Mouse (Mus musculus): ENCODE measurements around the gene Lmntd1. TPM values are rescaled to one million over a fixed set of nuclear protein-coding genes. Genes with fewer than 3 reads are reported as not detected.

The Lmntd1 gene
- polyA plus RNA-seq, 1 experiment from 2014 or later, result 1.7 TPM

- ATAC-seq (replicated peaks), result no peak
- no peaks in the 10 kb centered on the region for H3K36me3 ChIP-seq (replicated peaks)
- H3K27ac ChIP-seq, result no peak overlapping the region
- no peaks in the 10 kb centered on the region for H3K9me3 ChIP-seq
- H3K4me2 ChIP-seq, result no peak overlapping the region
- H3K4me3 ChIP-seq, result no peak overlapping the region
- H3K9ac ChIP-seq, result no peak overlapping the region
- 75% methylated on average over 2 of the region's 2 CpGs for WGBS
- peaks cover 7% of the 10 kb centered on the region; the same call in 1 of the 2 replicates for H3K4me1 ChIP-seq
- no peaks in the 10 kb centered on the region for H3K27me3 ChIP-seq (replicated peaks)
Measured at GRCm38 (mm10) chr6:145374372-145374771, 239.7 kb downstream of the Lmntd1 start.

GRCm38 (mm10) chr6:145373712-145374221 is 240.4 kb downstream of the Lmntd1 start:
- H3K36me3 ChIP-seq (replicated peaks), result no peaks in the 10 kb centered on the region
- ATAC-seq (replicated peaks), result no peak
- 31% methylated on average over 7 of the region's 7 CpGs for WGBS
- H3K4me3 ChIP-seq, result no peak overlapping the region
- H3K4me1 ChIP-seq, result 0 out of 2 replicates have a peak, but pooled peaks cover 3% of the 10 kb centered on the region
- no peak overlapping the region for H3K27ac ChIP-seq
- H3K9ac ChIP-seq, result no peak overlapping the region
- no peaks in the 10 kb centered on the region for H3K9me3 ChIP-seq
- no peak overlapping the region for H3K4me2 ChIP-seq
- no peaks in the 10 kb centered on the region for H3K27me3 ChIP-seq (replicated peaks)

- Histone ChIP-seq H3K27ac (no peak overlapping the region), H3K27me3 (replicated peaks) (no peaks in the 10 kb centered on the region), H3K4me1 (0 out of 2 replicates have a peak, but pooled peaks cover 3% of the 10 kb centered on the region), H3K9me3 (no peaks in the 10 kb centered on the region), H3K4me3 (no peak overlapping the region), H3K9ac (no peak overlapping the region), H3K36me3 (replicated peaks) (no peaks in the 10 kb centered on the region), H3K4me2 (no peak overlapping the region)
- WGBS, result 50% methylated on average over 2 of the region's 2 CpGs
- ATAC-seq (replicated peaks), result no peak
Measured at GRCm38 (mm10) chr6:145372066-145372465, 242.1 kb downstream of the Lmntd1 start.

DNA sequence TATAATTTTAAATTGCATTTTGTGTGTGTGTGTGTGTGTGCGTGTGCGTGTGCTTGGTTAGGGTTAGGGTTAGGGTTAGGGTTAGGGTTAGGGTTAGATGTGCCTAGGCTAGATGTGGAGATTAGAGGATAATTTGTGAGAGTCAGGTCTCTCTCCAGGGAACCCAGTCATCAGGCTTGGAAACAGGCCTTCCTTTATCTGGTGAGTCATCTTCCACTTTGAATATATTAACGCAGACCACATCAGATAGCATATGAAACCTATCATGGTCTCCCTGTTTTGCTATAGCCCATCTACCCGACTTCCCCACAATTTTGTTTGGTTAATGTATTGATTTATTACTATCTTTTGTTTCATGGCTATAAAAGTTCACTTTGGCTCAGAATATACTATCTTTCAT is 242.5 kb downstream of the Lmntd1 start:
- Histone ChIP-seq H3K36me3 (replicated peaks) (no peaks in the 10 kb centered on the region), H3K4me1 (0 out of 2 replicates have a peak, but pooled peaks cover 3% of the 10 kb centered on the region), H3K27ac (no peak overlapping the region), H3K9ac (no peak overlapping the region), H3K9me3 (no peaks in the 10 kb centered on the region), H3K4me2 (no peak overlapping the region), H3K4me3 (no peak overlapping the region), H3K27me3 (replicated peaks) (no peaks in the 10 kb centered on the region)
- WGBS, result 91% methylated on average over 4 of the region's 4 CpGs
- ATAC-seq (replicated peaks), result no peak

DNA sequence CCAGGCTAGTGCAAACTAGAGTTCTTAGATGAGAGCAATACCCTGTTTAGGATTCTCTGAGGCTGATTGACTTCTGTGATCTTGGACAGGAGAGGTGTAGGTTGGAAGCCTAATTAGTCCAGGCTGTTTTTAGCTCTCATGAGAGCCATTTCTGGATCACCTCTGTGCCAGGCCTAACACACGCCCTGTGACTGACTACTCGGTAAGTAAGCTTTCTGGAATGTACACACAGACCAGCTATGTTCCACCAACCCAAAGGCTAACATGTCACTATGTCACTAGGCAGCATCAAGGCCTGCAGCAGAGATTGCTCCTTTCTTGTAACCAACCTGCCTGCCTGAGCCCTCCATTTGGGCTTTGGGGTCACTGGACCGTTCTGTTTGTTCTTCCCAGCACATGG is 243.8 kb downstream of the Lmntd1 start:
- Histone ChIP-seq H3K4me3 (no peak overlapping the region), H3K27ac (no peak overlapping the region), H3K36me3 (replicated peaks) (no peaks in the 10 kb centered on the region), H3K4me1 (0 out of 2 replicates have a peak, but pooled peaks cover 3% of the 10 kb centered on the region), H3K9me3 (no peaks in the 10 kb centered on the region), H3K27me3 (replicated peaks) (no peaks in the 10 kb centered on the region), H3K4me2 (no peak overlapping the region), H3K9ac (no peak overlapping the region)
- 85% methylated on average over 3 of the region's 3 CpGs for WGBS
- no peak for ATAC-seq (replicated peaks)

DNA sequence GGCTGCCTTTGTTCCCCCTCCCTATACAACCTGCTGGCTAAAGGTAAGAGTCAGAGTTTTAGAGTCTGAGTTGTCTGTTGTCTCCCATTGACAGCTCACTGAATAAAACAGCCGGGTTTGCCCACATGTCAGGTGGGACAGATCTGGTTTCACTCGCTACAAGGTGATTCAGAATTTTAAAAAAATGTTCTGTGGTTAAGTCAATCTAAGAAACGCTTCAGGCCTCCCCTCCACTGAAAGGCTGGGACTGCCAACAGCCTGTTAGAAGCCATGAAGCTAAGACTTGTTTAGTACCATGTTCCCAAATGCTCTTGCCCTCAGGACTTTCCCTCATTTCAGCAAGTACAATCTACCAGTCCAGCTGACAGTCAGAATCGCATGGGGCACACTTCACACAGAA is 244.8 kb downstream of the Lmntd1 start:
- WGBS, result 69% methylated on average over 4 of the region's 4 CpGs
- ATAC-seq (replicated peaks), result no peak

GRCm38 (mm10) chr6:145366488-145366887 is 247.6 kb downstream of the Lmntd1 start:
- no peak for ATAC-seq (replicated peaks)
- H3K4me2 ChIP-seq, result no peak overlapping the region
- H3K27me3 ChIP-seq (replicated peaks), result no peaks in the 10 kb centered on the region
- no peak overlapping the region for H3K27ac ChIP-seq
- WGBS, result 95% methylated on average over 11 of the region's 11 CpGs
- no peaks in the 10 kb centered on the region for H3K4me1 ChIP-seq
- H3K36me3 ChIP-seq (replicated peaks), result no peaks in the 10 kb centered on the region
- H3K4me3 ChIP-seq, result no peak overlapping the region
- H3K9me3 ChIP-seq, result no peaks in the 10 kb centered on the region
- no peak overlapping the region for H3K9ac ChIP-seq

More for the DNA sequence above, 244.8 kb downstream of the Lmntd1 start:
- H3K4me1 ChIP-seq, result 0 out of 2 replicates have a peak, but pooled peaks cover 3% of the 10 kb centered on the region
- no peak overlapping the region for H3K9ac ChIP-seq
- no peak overlapping the region for H3K4me3 ChIP-seq
- no peak overlapping the region for H3K4me2 ChIP-seq
- no peaks in the 10 kb centered on the region for H3K27me3 ChIP-seq (replicated peaks)
- no peaks in the 10 kb centered on the region for H3K36me3 ChIP-seq (replicated peaks)
- H3K27ac ChIP-seq, result no peak overlapping the region
- no peaks in the 10 kb centered on the region for H3K9me3 ChIP-seq

- Histone ChIP-seq H3K4me2 (no peak overlapping the region), H3K27me3 (replicated peaks) (no peaks in the 10 kb centered on the region), H3K4me1 (no peaks in the 10 kb centered on the region), H3K9ac (no peak overlapping the region), H3K27ac (no peak overlapping the region), H3K4me3 (no peak overlapping the region), H3K36me3 (replicated peaks) (no peaks in the 10 kb centered on the region), H3K9me3 (no peaks in the 10 kb centered on the region)
- no peak for ATAC-seq (replicated peaks)
- 83% methylated on average over 7 of the region's 7 CpGs for WGBS
Measured at GRCm38 (mm10) chr6:145363698-145364097, 250.4 kb downstream of the Lmntd1 start.

- 65% methylated on average over 12 of the region's 12 CpGs for WGBS
- ATAC-seq (replicated peaks), result 0 out of 2 replicates have a peak, but pooled peaks have one; percentile 20
- no peaks in the 10 kb centered on the region for H3K9me3 ChIP-seq
- no peaks in the 10 kb centered on the region for H3K27me3 ChIP-seq (replicated peaks)
- no peak overlapping the region for H3K4me2 ChIP-seq
- H3K36me3 ChIP-seq (replicated peaks), result no peaks in the 10 kb centered on the region
- H3K4me1 ChIP-seq, result no peaks in the 10 kb centered on the region
- H3K4me3 ChIP-seq, result no peak overlapping the region
- no peak overlapping the region for H3K9ac ChIP-seq
- H3K27ac ChIP-seq, result no peak overlapping the region
Measured at GRCm38 (mm10) chr6:145361109-145361694, 252.9 kb downstream of the Lmntd1 start.

DNA sequence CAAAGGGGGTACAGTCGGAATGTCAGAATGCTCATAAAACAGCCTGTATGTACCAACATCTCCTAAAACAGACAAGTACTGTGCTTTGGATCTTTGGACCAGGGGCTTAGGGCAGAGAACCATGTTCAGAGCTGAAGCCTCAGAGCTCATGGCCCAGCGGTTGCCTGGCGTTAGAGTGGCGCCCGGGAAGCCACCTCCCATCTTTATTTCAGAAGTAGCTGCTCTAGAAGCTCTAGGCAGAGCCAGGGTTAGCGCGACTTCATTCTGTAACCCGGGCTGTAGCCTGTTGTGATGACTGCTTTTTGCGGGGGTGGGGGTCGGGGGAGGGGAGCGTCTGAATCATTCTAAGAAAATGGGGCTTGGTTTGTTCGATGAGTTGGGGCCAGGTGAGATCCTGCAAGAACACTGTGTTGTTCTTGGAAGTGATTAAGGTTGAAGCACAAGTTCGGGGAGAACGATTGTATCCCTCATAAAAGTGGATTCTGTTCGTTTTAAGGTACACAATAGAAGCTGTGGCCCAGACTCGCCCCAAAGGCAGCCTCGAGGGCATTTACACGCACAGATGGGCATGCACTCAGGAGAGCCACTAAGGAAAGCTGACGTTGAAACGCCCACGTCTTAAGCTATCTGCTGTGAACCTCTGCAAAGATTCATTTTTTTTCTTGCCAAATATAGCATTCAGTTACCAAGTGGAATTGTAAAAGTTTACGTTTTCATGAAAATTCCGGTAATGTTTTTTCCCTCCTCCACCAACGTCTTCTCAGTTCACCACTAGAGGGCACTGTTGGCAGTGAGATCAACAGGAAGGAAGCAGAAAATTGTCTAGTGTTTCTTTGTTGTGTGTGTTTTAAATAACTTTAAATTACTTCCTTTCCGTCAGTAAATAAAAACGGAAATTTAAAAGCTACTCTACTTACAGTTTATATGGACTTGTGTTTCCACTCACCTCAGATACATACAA is 254.4 kb downstream of the Lmntd1 start:
- H3K9me3 ChIP-seq, result no peaks in the 10 kb centered on the region
- peak; percentile 39; the same call in 1 of the 2 replicates for ATAC-seq (replicated peaks)
- H3K36me3 ChIP-seq (replicated peaks), result no peaks in the 10 kb centered on the region
- no peak overlapping the region for H3K4me3 ChIP-seq
- 40% methylated on average over 26 of the region's 26 CpGs for WGBS
- no peaks in the 10 kb centered on the region for H3K27me3 ChIP-seq (replicated peaks)
- H3K4me1 ChIP-seq, result no peaks in the 10 kb centered on the region
- no peak overlapping the region for H3K9ac ChIP-seq
- H3K27ac ChIP-seq, result no peak overlapping the region
- H3K4me2 ChIP-seq, result no peak overlapping the region

DNA sequence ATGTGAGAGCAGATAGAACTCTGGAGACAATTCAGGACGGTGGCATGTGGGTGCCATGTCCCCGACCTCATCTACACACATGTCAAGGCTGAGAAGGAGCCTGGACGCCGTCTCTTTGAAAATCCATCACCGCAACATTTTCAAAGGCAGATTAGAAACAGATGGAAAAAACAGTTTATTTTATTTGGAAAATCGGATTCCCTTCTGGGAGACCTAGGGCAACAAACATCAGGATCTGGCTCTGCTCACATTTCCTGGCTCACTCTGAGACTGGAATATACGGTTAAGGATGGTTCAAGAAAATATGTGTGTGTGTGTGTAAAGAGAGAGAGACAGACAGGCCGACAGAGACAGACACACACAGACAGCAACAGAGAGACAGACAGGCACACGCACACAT is 256.1 kb downstream of the Lmntd1 start:
- Histone ChIP-seq H3K36me3 (replicated peaks) (no peaks in the 10 kb centered on the region), H3K27ac (no peak overlapping the region), H3K4me1 (no peaks in the 10 kb centered on the region), H3K27me3 (replicated peaks) (no peaks in the 10 kb centered on the region), H3K4me2 (no peak overlapping the region), H3K9me3 (no peaks in the 10 kb centered on the region), H3K4me3 (no peak overlapping the region), H3K9ac (no peak overlapping the region)
- 77% methylated on average over 9 of the region's 9 CpGs for WGBS
- ATAC-seq (replicated peaks), result no peak

GRCm38 (mm10) chr6:145353806-145354205 is 260.3 kb downstream of the Lmntd1 start:
- Histone ChIP-seq H3K27me3 (replicated peaks) (no peaks in the 10 kb centered on the region), H3K36me3 (replicated peaks) (no peaks in the 10 kb centered on the region), H3K27ac (no peak overlapping the region), H3K4me2 (no peak overlapping the region), H3K9me3 (no peaks in the 10 kb centered on the region), H3K9ac (no peak overlapping the region), H3K4me3 (no peak overlapping the region), H3K4me1 (no peaks in the 10 kb centered on the region)
- WGBS, result 93% methylated on average over 5 of the region's 5 CpGs
- no peak for ATAC-seq (replicated peaks)
